Mouse (Mus musculus) B cell, adult 62 days (primary cell): ENCODE data around the gene Hist2h2be. TPM values are rescaled to one million over a fixed set of nuclear protein-coding genes. Genes with fewer than 3 reads are reported as not detected.

Experiments
- total RNA-seq: library from RNA; stranded (reverse); gene quantifications from 4 replicates; pipeline ENCODE4 v1.2.4, GENCODE M21; 2023

Hist2h2be gene
- total RNA-seq, 1 experiment from 2014 or later = 4.9 TPM

Other genes with a start within 250 kb of the Hist2h2be start
- gene Plekho1, start 225.1 kb upstream of the Hist2h2be start, total RNA-seq = 189 to 205 TPM (median 195 TPM) in 4 replicates
- gene Vps45, start 162.7 kb upstream of the Hist2h2be start, total RNA-seq = 11.6 to 26.4 TPM (median 18.2 TPM) in 4 replicates
- gene Otud7b, start 116.6 kb upstream of the Hist2h2be start, total RNA-seq = 47.2 to 62.4 TPM (median 53.9 TPM) in 4 replicates
- gene Mtmr11, start 59.1 kb upstream of the Hist2h2be start, total RNA-seq = 1.3 to 3.2 TPM (median 2.4 TPM) in 4 replicates
- gene Sf3b4, start 48.8 kb upstream of the Hist2h2be start, total RNA-seq = 85.7 to 87.5 TPM (median 86.2 TPM) in 4 replicates
- 2.4 to 3.8 TPM (median 3.1 TPM) in 4 replicates for gene Sv2a, start 40.0 kb upstream of the Hist2h2be start, total RNA-seq
- gene Bola1, start 1.4 kb upstream of the Hist2h2be start, total RNA-seq = 7.2 to 11.9 TPM (median 10.7 TPM) in 4 replicates
- 2.1 to 10.6 TPM (median 3.9 TPM) in 4 replicates for gene Hist2h2ab, start 1.3 kb upstream of the Hist2h2be start, total RNA-seq
- gene Hist2h2ac, start 239 bp upstream of the Hist2h2be start, total RNA-seq = 96.9 to 100 TPM (median 98.5 TPM) in 4 replicates
- 0.88 to 3.2 TPM (median 2.5 TPM) in 4 replicates for gene Hist2h3c2, start 18.0 kb downstream of the Hist2h2be start, total RNA-seq
- gene Hist2h2aa2, start 19.2 kb downstream of the Hist2h2be start, total RNA-seq = 616 to 700 TPM (median 656 TPM) in 4 replicates
- gene Hist2h2aa1, start 24.4 kb downstream of the Hist2h2be start, total RNA-seq = 5.5 to 24.6 TPM (median 10.3 TPM) in 3 of 4 replicates, not detected in the other
- gene Hist2h3c1, start 25.6 kb downstream of the Hist2h2be start, total RNA-seq = not detected in 4 replicates
- gene Hist2h4, start 42.2 kb downstream of the Hist2h2be start, total RNA-seq = 48.7 to 60.4 TPM (median 57.4 TPM) in 4 replicates
- gene Hist2h3b, start 47.5 kb downstream of the Hist2h2be start, total RNA-seq = 132 to 189 TPM (median 159 TPM) in 4 replicates
- 175 to 207 TPM (median 186 TPM) in 4 replicates for gene Hist2h2bb, start 48.6 kb downstream of the Hist2h2be start, total RNA-seq
- gene Fcgr1, start 72.8 kb downstream of the Hist2h2be start, total RNA-seq = 0.30 to 1.0 TPM (median 0.38 TPM) in 4 replicates
- not detected in 4 replicates for gene BC107364, start 231.2 kb downstream of the Hist2h2be start, total RNA-seq